Mouse (Mus musculus): ENCODE measurements around the gene Ano2.

Ano2 gene

GRCm38 (mm10) chr6:125973551-125973950 is 283.3 kb downstream of the Ano2 start:
- TF ChIP-seq NANOG (IDR thresholded peaks at IDR 0.05; ENCODE audit: borderline replicate concordance, low read length) (no peak), CTCF (conservative IDR thresholded peaks at IDR 0.05; ENCODE audit: low read length) (no peak), POU5F1 (IDR thresholded peaks at IDR 0.05; ENCODE audit: borderline replicate concordance, low read length) (no peak)
- Histone ChIP-seq H3K4me3 (replicated peaks; ENCODE audit: low read length) (no peak overlapping the region), H3K9me3 (ENCODE audit: low read length) (no peaks in the 10 kb centered on the region), H3K36me3 (ENCODE audit: insufficient read depth, low read length) (no peaks in the 10 kb centered on the region), H3K27me3 (ENCODE audit: insufficient read depth, low read length) (no peaks in the 10 kb centered on the region), H3K4me1 (replicated peaks; ENCODE audit: low read depth, low read length) (peaks cover 7% of the 10 kb centered on the region; the same call in 1 of the 2 replicates)

GRCm38 (mm10) chr6:125975788-125976465 is 285.7 kb downstream of the Ano2 start:
- peaks cover 8% of the 10 kb centered on the region; the same call in 1 of the 2 replicates for H3K4me1 ChIP-seq (replicated peaks; ENCODE audit: low read depth, low read length)
- no peak overlapping the region for H3K4me3 ChIP-seq (replicated peaks; ENCODE audit: low read length)
- no peaks in the 10 kb centered on the region for H3K36me3 ChIP-seq (ENCODE audit: insufficient read depth, low read length)

GRCm38 (mm10) chr6:125979601-125980000 is 289.4 kb downstream of the Ano2 start:
- H3K36me3 ChIP-seq (ENCODE audit: insufficient read depth, low read length), result no peaks in the 10 kb centered on the region
- no peak for TF ChIP-seq CTCF (conservative IDR thresholded peaks at IDR 0.05; ENCODE audit: low read length)
- no peak for TF ChIP-seq NANOG (IDR thresholded peaks at IDR 0.05; ENCODE audit: borderline replicate concordance, low read length)
- TF ChIP-seq POU5F1 (IDR thresholded peaks at IDR 0.05; ENCODE audit: borderline replicate concordance, low read length), result no peak
- no peak overlapping the region for H3K4me3 ChIP-seq (replicated peaks; ENCODE audit: low read length)

More at GRCm38 (mm10) chr6:125975788-125976465, 285.7 kb downstream of the Ano2 start:
- Histone ChIP-seq H3K9me3 (ENCODE audit: low read length) (no peaks in the 10 kb centered on the region), H3K27me3 (ENCODE audit: insufficient read depth, low read length) (no peaks in the 10 kb centered on the region)
- TF ChIP-seq POU5F1 (IDR thresholded peaks at IDR 0.05; ENCODE audit: borderline replicate concordance, low read length) (no peak), CTCF (conservative IDR thresholded peaks at IDR 0.05; ENCODE audit: low read length) (no peak), NANOG (IDR thresholded peaks at IDR 0.05; ENCODE audit: borderline replicate concordance, low read length) (no peak)

GRCm38 (mm10) chr6:125984050-125984449 is 293.8 kb downstream of the Ano2 start:
- no peaks in the 10 kb centered on the region for H3K27me3 ChIP-seq (ENCODE audit: insufficient read depth, low read length)
- TF ChIP-seq CTCF (conservative IDR thresholded peaks at IDR 0.05; ENCODE audit: low read length) (no peak), NANOG (IDR thresholded peaks at IDR 0.05; ENCODE audit: borderline replicate concordance, low read length) (no peak), POU5F1 (IDR thresholded peaks at IDR 0.05; ENCODE audit: borderline replicate concordance, low read length) (no peak)
- H3K9me3 ChIP-seq (ENCODE audit: low read length), result no peaks in the 10 kb centered on the region
- H3K4me3 ChIP-seq (replicated peaks; ENCODE audit: low read length), result no peak overlapping the region
- no peaks in the 10 kb centered on the region for H3K4me1 ChIP-seq (replicated peaks; ENCODE audit: low read depth, low read length)
- H3K36me3 ChIP-seq (ENCODE audit: insufficient read depth, low read length), result no peaks in the 10 kb centered on the region

More at GRCm38 (mm10) chr6:125979601-125980000, 289.4 kb downstream of the Ano2 start:
- Histone ChIP-seq H3K9me3 (ENCODE audit: low read length) (no peaks in the 10 kb centered on the region), H3K27me3 (ENCODE audit: insufficient read depth, low read length) (no peaks in the 10 kb centered on the region), H3K4me1 (replicated peaks; ENCODE audit: low read depth, low read length) (peaks cover 8% of the 10 kb centered on the region; the same call in 1 of the 2 replicates)

GRCm38 (mm10) chr6:125992731-125993130 is 302.5 kb downstream of the Ano2 start:
- TF ChIP-seq POU5F1 (IDR thresholded peaks at IDR 0.05; ENCODE audit: borderline replicate concordance, low read length), result no peak
- no peak for TF ChIP-seq NANOG (IDR thresholded peaks at IDR 0.05; ENCODE audit: borderline replicate concordance, low read length)
- no peak for TF ChIP-seq CTCF (conservative IDR thresholded peaks at IDR 0.05; ENCODE audit: low read length)
- H3K36me3 ChIP-seq (ENCODE audit: insufficient read depth, low read length), result no peaks in the 10 kb centered on the region
- no peaks in the 10 kb centered on the region for H3K27me3 ChIP-seq (ENCODE audit: insufficient read depth, low read length)
- H3K4me1 ChIP-seq (replicated peaks; ENCODE audit: low read depth, low read length), result peaks cover 4% of the 10 kb centered on the region; the same call in 1 of the 2 replicates
- H3K9me3 ChIP-seq (ENCODE audit: low read length), result no peaks in the 10 kb centered on the region
- H3K4me3 ChIP-seq (replicated peaks; ENCODE audit: low read length), result no peak overlapping the region

GRCm38 (mm10) chr6:126001797-126002196 is 311.6 kb downstream of the Ano2 start:
- no peaks in the 10 kb centered on the region for H3K9me3 ChIP-seq (ENCODE audit: low read length)
- no peak for TF ChIP-seq CTCF (conservative IDR thresholded peaks at IDR 0.05; ENCODE audit: low read length)
- TF ChIP-seq NANOG (IDR thresholded peaks at IDR 0.05; ENCODE audit: borderline replicate concordance, low read length), result no peak
- TF ChIP-seq POU5F1 (IDR thresholded peaks at IDR 0.05; ENCODE audit: borderline replicate concordance, low read length), result no peak
- H3K4me1 ChIP-seq (replicated peaks; ENCODE audit: low read depth, low read length), result peaks cover 32% of the 10 kb centered on the region
- H3K4me3 ChIP-seq (replicated peaks; ENCODE audit: low read length), result no peak overlapping the region
- H3K36me3 ChIP-seq (ENCODE audit: insufficient read depth, low read length), result no peaks in the 10 kb centered on the region
- no peaks in the 10 kb centered on the region for H3K27me3 ChIP-seq (ENCODE audit: insufficient read depth, low read length)

DNA sequence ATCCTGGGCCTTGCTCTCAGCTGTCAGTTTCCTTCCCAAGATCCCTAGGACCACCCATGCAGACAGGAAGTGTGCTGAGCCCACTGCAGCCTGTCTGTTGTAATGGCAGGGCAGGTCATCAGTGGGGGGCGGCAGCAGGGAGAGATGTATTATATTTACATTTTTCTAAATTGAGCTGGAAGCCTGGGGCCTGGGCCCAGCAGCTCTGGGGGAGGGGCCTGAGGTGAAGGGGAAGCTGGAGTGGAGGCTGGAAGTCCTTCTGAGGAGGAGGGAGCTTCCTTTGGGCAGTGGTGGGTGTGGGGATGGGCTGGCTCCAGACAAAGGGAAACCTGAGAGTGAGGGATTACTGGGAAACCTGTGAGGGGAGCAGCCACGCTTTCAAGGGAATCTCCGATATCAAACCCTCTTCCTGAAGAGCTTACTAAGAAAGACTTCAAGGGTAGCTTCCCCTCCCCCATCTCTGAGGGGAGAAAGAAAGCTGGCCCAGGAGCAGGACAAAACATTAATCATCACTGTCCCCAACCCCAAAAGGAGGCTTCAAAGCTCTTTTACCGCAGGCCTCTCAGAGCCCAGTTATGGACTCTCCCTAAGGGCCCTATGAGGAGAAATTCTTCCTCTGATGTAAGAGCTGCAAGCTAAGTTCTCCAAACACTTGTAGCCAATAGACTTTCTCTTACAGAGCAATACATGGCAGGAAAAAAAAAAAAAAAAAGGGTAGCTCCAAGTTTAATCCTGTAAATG is 313.0 kb downstream of the Ano2 start:
- no peaks in the 10 kb centered on the region for H3K27me3 ChIP-seq (ENCODE audit: insufficient read depth, low read length)
- H3K4me1 ChIP-seq (replicated peaks; ENCODE audit: low read depth, low read length), result peaks cover 33% of the 10 kb centered on the region
- H3K9me3 ChIP-seq (ENCODE audit: low read length), result no peaks in the 10 kb centered on the region
- no peak overlapping the region; the same call in 1 of the 2 replicates for H3K4me3 ChIP-seq (replicated peaks; ENCODE audit: low read length)
- TF ChIP-seq POU5F1 (IDR thresholded peaks at IDR 0.05; ENCODE audit: borderline replicate concordance, low read length) (no peak), NANOG (IDR thresholded peaks at IDR 0.05; ENCODE audit: borderline replicate concordance, low read length) (no peak), CTCF (conservative IDR thresholded peaks at IDR 0.05; ENCODE audit: low read length) (no peak)
- H3K36me3 ChIP-seq (ENCODE audit: insufficient read depth, low read length), result no peaks in the 10 kb centered on the region

DNA sequence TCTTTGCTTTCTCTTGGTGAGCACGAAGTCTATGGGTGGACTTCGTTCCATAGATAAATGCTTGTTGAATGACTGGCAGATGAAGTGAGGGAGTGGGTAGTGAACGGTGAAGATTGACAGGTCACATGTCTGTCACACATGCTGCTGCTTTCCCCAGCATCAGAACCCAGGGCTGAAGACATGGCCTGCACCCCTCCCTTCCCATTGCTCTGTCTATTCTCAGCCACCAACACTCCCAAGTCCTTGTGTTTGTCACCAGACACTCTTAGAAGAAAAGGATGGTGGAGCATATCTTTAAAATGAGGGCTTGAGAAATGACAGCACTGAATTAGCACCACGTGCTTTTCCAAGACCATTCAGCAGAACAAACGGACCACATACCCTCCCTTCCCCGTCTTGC is 316.4 kb downstream of the Ano2 start:
- Histone ChIP-seq H3K4me1 (replicated peaks; ENCODE audit: low read depth, low read length) (peaks cover 43% of the 10 kb centered on the region), H3K36me3 (ENCODE audit: insufficient read depth, low read length) (no peaks in the 10 kb centered on the region), H3K9me3 (ENCODE audit: low read length) (no peaks in the 10 kb centered on the region), H3K4me3 (replicated peaks; ENCODE audit: low read length) (no peak overlapping the region), H3K27me3 (ENCODE audit: insufficient read depth, low read length) (no peaks in the 10 kb centered on the region)
- no peak for TF ChIP-seq NANOG (IDR thresholded peaks at IDR 0.05; ENCODE audit: borderline replicate concordance, low read length)
- TF ChIP-seq POU5F1 (IDR thresholded peaks at IDR 0.05; ENCODE audit: borderline replicate concordance, low read length), result no peak
- no peak for TF ChIP-seq CTCF (conservative IDR thresholded peaks at IDR 0.05; ENCODE audit: low read length)
